Mouse (Mus musculus) urinary bladder, postnatal 10 days (tissue): Measurements from ENCODE around the gene Fam221b.

Experiments used
- DNase-seq: peaks from one replicate; pipeline ENCODE4 v3.0.0; 2022; ENCODE audit warnings: low spot score

The Fam221b gene

DNA sequence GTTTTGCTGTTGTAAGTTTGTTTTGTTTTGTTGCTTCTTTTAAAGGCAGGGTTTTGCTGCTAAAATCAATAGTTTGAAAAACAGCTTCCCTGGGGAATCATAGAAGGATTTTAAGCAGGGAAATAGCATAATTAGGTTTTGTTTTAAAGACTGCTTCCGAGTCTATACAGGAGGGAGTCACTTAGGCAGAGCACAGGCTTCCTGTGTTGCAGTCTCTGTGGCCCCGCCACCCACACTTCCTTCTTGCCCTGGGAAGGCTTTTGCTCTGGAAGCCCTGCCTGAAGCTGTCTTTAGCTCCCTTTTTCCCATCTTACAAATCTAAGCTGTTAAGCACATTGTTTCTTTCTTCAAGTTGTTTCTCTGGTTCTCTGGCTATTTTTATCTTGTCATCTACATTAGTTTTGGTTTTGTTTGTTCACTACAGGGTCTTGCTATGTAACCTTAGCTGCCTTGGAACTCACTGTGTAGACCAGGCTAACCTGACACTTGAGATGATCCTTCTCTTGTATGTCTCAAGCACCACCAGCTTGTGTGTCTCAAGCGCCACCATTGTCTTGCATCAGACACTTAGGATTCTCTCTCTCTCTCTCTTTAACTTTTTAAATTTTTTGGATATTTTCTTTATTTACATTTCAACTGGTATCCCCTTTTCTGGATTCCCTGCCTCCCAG is 55.8 kb downstream of the Fam221b start:
- DNase-seq: no peak

DNA sequence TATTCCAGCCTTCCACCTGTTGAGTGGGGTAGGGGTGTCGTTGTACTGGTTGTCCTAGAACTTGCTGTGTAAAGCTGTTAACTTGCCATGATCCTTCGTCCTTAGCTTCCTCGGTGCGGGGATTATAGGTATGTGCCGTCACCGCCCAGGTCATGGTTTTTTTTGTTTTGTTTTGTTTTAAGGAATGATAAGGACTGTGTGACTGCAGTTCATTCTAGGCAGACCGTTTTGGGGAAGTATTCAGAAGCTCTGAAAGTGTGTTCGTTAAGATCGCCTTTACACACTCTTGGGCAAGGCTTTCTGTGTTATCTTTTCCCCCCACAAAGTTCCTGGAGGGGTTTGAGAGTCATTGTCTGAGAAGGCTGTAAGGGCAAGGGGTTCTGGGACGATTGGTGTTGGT is 56.4 kb downstream of the Fam221b start:
- DNase-seq: no peak
